Mouse (Mus musculus): ENCODE measurements around the gene Lsp1. TPM values are rescaled to one million over a fixed set of nuclear protein-coding genes. Genes with fewer than 3 reads are reported as not detected.

Gene Lsp1
- total RNA-seq, 2 experiments from 2014 or later: 5.2 to 8.1 TPM

GRCm38 (mm10) chr7:142486751-142487162 is 26.1 kb downstream of the Lsp1 start:
- intact Hi-C loops (cut with DNase I): loop anchor here (10.0 kb wide), 1 partner anchor 88 kb away; no protein-coding TSS in a partner anchor

GRCm38 (mm10) chr7:142487341-142487859 is 26.8 kb downstream of the Lsp1 start:
- intact Hi-C loops (cut with DNase I): loop anchor here (10.0 kb wide), 1 partner anchor 87 kb away; no protein-coding TSS in a partner anchor

More at GRCm38 (mm10) chr7:142486751-142487162, 26.1 kb downstream of the Lsp1 start:
- DNase-seq (ENCODE audit: extremely low spot score in 1 of 2, low spot score in 2 of 2): no peak

GRCm38 (mm10) chr7:142488053-142488452 is 27.4 kb downstream of the Lsp1 start:
- intact Hi-C loops (cut with DNase I): loop anchor here (10.0 kb wide), 1 partner anchor 87 kb away; no protein-coding TSS in a partner anchor
- no peak for DNase-seq (ENCODE audit: extremely low spot score in 1 of 2, low spot score in 2 of 2)

More at GRCm38 (mm10) chr7:142487341-142487859, 26.8 kb downstream of the Lsp1 start:
- peak; percentile 43 to 73 for DNase-seq (ENCODE audit: extremely low spot score in 1 of 2, low spot score in 2 of 2)

- DNase-seq (ENCODE audit: extremely low spot score in 1 of 2, low spot score in 2 of 2): no peak
- intact Hi-C loops (cut with DNase I): no loop called here
Observed at GRCm38 (mm10) chr7:142493535-142493934, 32.9 kb downstream of the Lsp1 start.

- intact Hi-C loops (cut with DNase I): loop anchor here (5.0 kb wide), 1 partner anchor 54 kb away; the partner anchor contains the start of gene Tnni2
- DNase-seq (ENCODE audit: extremely low spot score in 1 of 2, low spot score in 2 of 2): no peak
Observed at GRCm38 (mm10) chr7:142496158-142496557, 35.5 kb downstream of the Lsp1 start.

- no peak for DNase-seq (ENCODE audit: extremely low spot score in 1 of 2, low spot score in 2 of 2)
- intact Hi-C loops (cut with DNase I): loop anchor here (5.0 kb wide), 1 partner anchor 54 kb away; the partner anchor contains the start of gene Tnni2
Observed at GRCm38 (mm10) chr7:142496800-142497199, 36.2 kb downstream of the Lsp1 start.

- no peak for DNase-seq (ENCODE audit: extremely low spot score in 1 of 2, low spot score in 2 of 2)
- intact Hi-C loops (cut with DNase I): loop anchor here (5.0 kb wide), 1 partner anchor 55 kb away; the partner anchor contains the start of gene Tnni2
Observed at GRCm38 (mm10) chr7:142497775-142498174, 37.2 kb downstream of the Lsp1 start.

GRCm38 (mm10) chr7:142498575-142498974 is 38.0 kb downstream of the Lsp1 start, which contains the start of gene Tnnt3:
Tnnt3 (plus strand) TSS chr7:142498836.
- DNase-seq (ENCODE audit: extremely low spot score in 1 of 2, low spot score in 2 of 2): no peak
- intact Hi-C loops (cut with DNase I): loop anchor here (5.0 kb wide), 1 partner anchor 56 kb away; the partner anchor contains the start of gene Tnni2

- intact Hi-C loops (cut with DNase I): loop anchor here (5.0 kb wide), 1 partner anchor 57 kb away; the partner anchor contains the start of gene Tnni2
- DNase-seq (ENCODE audit: extremely low spot score in 1 of 2, low spot score in 2 of 2): no peak
Observed at GRCm38 (mm10) chr7:142499010-142499721, 38.6 kb downstream of the Lsp1 start.

GRCm38 (mm10) chr7:142500032-142500431 is 39.4 kb downstream of the Lsp1 start:
- intact Hi-C loops (cut with DNase I): no loop called here
- DNase-seq (ENCODE audit: extremely low spot score in 1 of 2, low spot score in 2 of 2): no peak

GRCm38 (mm10) chr7:142503206-142503605 is 42.6 kb downstream of the Lsp1 start:
- intact Hi-C loops (cut with DNase I): no loop called here
- DNase-seq (ENCODE audit: extremely low spot score in 1 of 2, low spot score in 2 of 2): no peak

GRCm38 (mm10) chr7:142505942-142506341 is 45.3 kb downstream of the Lsp1 start:
- intact Hi-C loops (cut with DNase I): no loop called here
- peak in 1 of 2 experiments; percentile 37 for DNase-seq (ENCODE audit: extremely low spot score in 1 of 2, low spot score in 2 of 2)

GRCm38 (mm10) chr7:142506501-142506900 is 45.9 kb downstream of the Lsp1 start:
- no peak for DNase-seq (ENCODE audit: extremely low spot score in 1 of 2, low spot score in 2 of 2)
- intact Hi-C loops (cut with DNase I): no loop called here

- no peak for DNase-seq (ENCODE audit: extremely low spot score in 1 of 2, low spot score in 2 of 2)
- intact Hi-C loops (cut with DNase I): no loop called here
Observed at GRCm38 (mm10) chr7:142507453-142507852, 46.8 kb downstream of the Lsp1 start.

GRCm38 (mm10) chr7:142509518-142509917 is 48.9 kb downstream of the Lsp1 start:
- DNase-seq (ENCODE audit: extremely low spot score in 1 of 2, low spot score in 2 of 2): no peak
- intact Hi-C loops (cut with DNase I): no loop called here

- intact Hi-C loops (cut with DNase I): no loop called here
Observed at GRCm38 (mm10) chr7:142510021-142510777, 49.6 kb downstream of the Lsp1 start.

GRCm38 (mm10) chr7:142514048-142514447 is 53.4 kb downstream of the Lsp1 start:
- intact Hi-C loops (cut with DNase I): no loop called here
- no peak for DNase-seq (ENCODE audit: extremely low spot score in 1 of 2, low spot score in 2 of 2)

More at GRCm38 (mm10) chr7:142510021-142510777, 49.6 kb downstream of the Lsp1 start:
- DNase-seq (ENCODE audit: extremely low spot score in 1 of 2, low spot score in 2 of 2): peak in 1 of 2 experiments; percentile 41

- peak in 1 of 2 experiments; percentile 37 for DNase-seq (ENCODE audit: extremely low spot score in 1 of 2, low spot score in 2 of 2)
- intact Hi-C loops (cut with DNase I): no loop called here
Observed at GRCm38 (mm10) chr7:142516221-142516978, 55.8 kb downstream of the Lsp1 start.

Measured in left cerebral cortex, postnatal 10 days (tissue).